In the genomic region with DNA sequence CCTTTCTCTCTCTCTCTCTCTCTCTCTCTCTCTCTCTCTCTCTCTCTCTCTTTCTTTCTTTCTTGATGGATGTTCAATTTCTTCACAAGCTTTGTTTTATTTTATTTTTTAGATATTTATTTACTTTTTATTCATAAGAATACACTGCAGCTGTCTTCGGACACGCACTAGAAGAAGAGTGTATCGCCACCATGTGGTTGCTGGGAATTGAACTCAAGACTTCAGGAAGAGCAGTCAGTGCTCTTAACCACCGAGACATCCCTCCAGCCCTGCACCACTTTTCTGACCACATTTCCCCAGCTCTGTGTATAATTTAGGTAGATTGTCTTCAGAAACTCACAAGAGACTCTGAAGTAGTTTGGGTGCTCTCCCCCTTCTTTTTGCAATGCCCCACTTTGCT, we compare ENCODE assay signal across 10 mouse cellular contexts. TPM values are rescaled to one million over a fixed set of nuclear protein-coding genes. Genes with fewer than 3 reads are reported as not detected.
A peak's percentile ranks its signal among the peaks of the same experiment; 100 is the strongest.
DNase-seq lines count a peak whose midpoint lies in the region; ATAC-seq and TF ChIP-seq lines count a peak whose summit lies in the region.
"Had no signal": no experiment of that assay in that cellular context is flagged by ENCODE, and none has a peak within 500 bp of the region (broad histone marks: within the 10 kb centered on the region; RNA-seq: fewer than 3 reads in every experiment).

No protein-coding gene starts in this region.

- H3K36me3 ChIP-seq in intestine, embryonic 16.5 days (ENCODE audit: control insufficient read depth, insufficient read depth, low read length), result no peaks in the 10 kb centered on the region
- H3K36me3 ChIP-seq in intestine, embryonic 15.5 days, result no peaks in the 10 kb centered on the region
- no peaks in the 10 kb centered on the region for H3K36me3 ChIP-seq in CH12.LX (replicated peaks in 1 of 2; ENCODE audit: control insufficient read depth in 1 of 2, insufficient read depth in 1 of 2, low read length in 1 of 2)
- no peaks in the 10 kb centered on the region for H3K36me3 ChIP-seq in liver, embryonic 12.5 days
- H3K36me3 ChIP-seq: lung, embryonic 15.5 days had no signal

- no peak overlapping the region for H3K27ac ChIP-seq in cerebellum, adult 2 months (ENCODE audit: insufficient read depth, low read length)
- H3K27ac ChIP-seq in intestine, embryonic 16.5 days (ENCODE audit: low read length), result peak overlapping the region; percentile 23; the same call in 1 of the 2 replicates
- no peak overlapping the region for H3K27ac ChIP-seq in intestine, embryonic 15.5 days
- no peak overlapping the region for H3K27ac ChIP-seq in CH12.LX (ENCODE audit: insufficient read depth, low read depth)
- H3K27ac ChIP-seq in liver, embryonic 12.5 days, result peak overlapping the region; percentile 49; the same call in 1 of the 2 replicates

- no peaks in the 10 kb centered on the region for H3K79me2 ChIP-seq in CH12.LX (replicated peaks; ENCODE audit: control insufficient read depth, extremely low read depth, insufficient read depth, poor library complexity, severe bottlenecking)

- TF ChIP-seq CTCF in cerebellum, adult 2 months (IDR thresholded peaks at IDR 0.05; ENCODE audit: borderline replicate concordance, insufficient read depth, low read depth, low read length), result peak; percentile 18; the same call in 1 of the 2 replicates
- TF ChIP-seq CTCF in CH12.LX (conservative IDR thresholded peaks at IDR 0.05 in 1 of 2, IDR thresholded peaks at IDR 0.05 in 1 of 2; ENCODE audit: low read depth in 2 of 2, low read length in 2 of 2), result peak in 1 of 2 experiments; percentile 64; a peak in 2 of 4 replicates

- no peaks in the 10 kb centered on the region for H3K27me3 ChIP-seq in cerebellum, adult 2 months (ENCODE audit: control insufficient read depth, insufficient read depth, low read length)
- no peaks in the 10 kb centered on the region for H3K27me3 ChIP-seq in intestine, embryonic 16.5 days (replicated peaks; ENCODE audit: control insufficient read depth, insufficient read depth, low read length)
- no peaks in the 10 kb centered on the region for H3K27me3 ChIP-seq in intestine, embryonic 15.5 days (replicated peaks)
- no peaks in the 10 kb centered on the region for H3K27me3 ChIP-seq in CH12.LX (replicated peaks)
- no peaks in the 10 kb centered on the region for H3K27me3 ChIP-seq in liver, embryonic 12.5 days (replicated peaks)
- H3K27me3 ChIP-seq: lung, embryonic 15.5 days had no signal

- DNase-seq in cerebellum, adult 2 months, result peak; percentile 25 to 32
- no peak for DNase-seq in cerebellum, postnatal 4 days (ENCODE audit: low spot score in 2 of 2)
- DNase-seq in CH12.LX (ENCODE audit: extremely low read depth), result no peak
- DNase-seq in ovary, postnatal 14 days (ENCODE audit: low spot score), result no peak
- DNase-seq in right cerebral cortex, postnatal 4 days, result no peak
- DNase-seq: gastrocnemius, postnatal 36 days had no signal

- H3K9me3 ChIP-seq in intestine, embryonic 16.5 days (ENCODE audit: control insufficient read depth, low read length), result no peaks in the 10 kb centered on the region
- H3K9me3 ChIP-seq in intestine, embryonic 15.5 days, result no peaks in the 10 kb centered on the region
- no peaks in the 10 kb centered on the region for H3K9me3 ChIP-seq in CH12.LX (replicated peaks; ENCODE audit: low read length)
- H3K9me3 ChIP-seq in liver, embryonic 12.5 days (replicated peaks), result no peaks in the 10 kb centered on the region
- H3K9me3 ChIP-seq: lung, embryonic 15.5 days had no signal

- no peak for ATAC-seq in intestine, embryonic 16.5 days
- no peak for ATAC-seq in intestine, embryonic 15.5 days
- ATAC-seq in liver, embryonic 12.5 days, result no peak

- dilution Hi-C loops in CH12.LX (cut with MboI; ENCODE audit: extremely low pct_ligation_motif_present, extremely low pct_unique_long_range_greater_than_20kb, low sequenced_read_pairs), result no loop called here

- no peak overlapping the region for H3K4me2 ChIP-seq in intestine, embryonic 16.5 days (ENCODE audit: low read depth, low read length)
- no peak overlapping the region for H3K4me2 ChIP-seq in intestine, embryonic 15.5 days (replicated peaks)
- H3K4me2 ChIP-seq in CH12.LX (ENCODE audit: insufficient read depth, low read depth, poor library complexity, severe bottlenecking), result no peak overlapping the region
- no peak overlapping the region for H3K4me2 ChIP-seq in liver, embryonic 12.5 days
- H3K4me2 ChIP-seq: lung, embryonic 15.5 days had no signal

- in situ Hi-C loops in CH12.LX (cut with MboI; ENCODE audit: low pct_ligation_motif_present, low pct_unique_long_range_greater_than_20kb, low sequenced_read_pairs), result no loop called here

- TF ChIP-seq RAD21 in CH12.LX (IDR thresholded peaks at IDR 0.05; ENCODE audit: low read depth, low read length), result peak; percentile 64

- no peak overlapping the region for H3K4me3 ChIP-seq in cerebellum, adult 2 months (replicated peaks; ENCODE audit: insufficient read depth, low read depth, low read length)
- no peak overlapping the region for H3K4me3 ChIP-seq in intestine, embryonic 16.5 days (ENCODE audit: low read length)
- H3K4me3 ChIP-seq in intestine, embryonic 15.5 days (replicated peaks), result no peak overlapping the region
- no peak overlapping the region for H3K4me3 ChIP-seq in CH12.LX (replicated peaks in 1 of 3; ENCODE audit: low read depth in 2 of 3, low read length in 2 of 3, poor library complexity in 1 of 3)
- H3K4me3 ChIP-seq in liver, embryonic 12.5 days, result no peak overlapping the region
- H3K4me3 ChIP-seq: lung, embryonic 15.5 days had no signal

- no peak overlapping the region for H3K9ac ChIP-seq in intestine, embryonic 16.5 days (ENCODE audit: low read depth, low read length)
- H3K9ac ChIP-seq in intestine, embryonic 15.5 days, result no peak overlapping the region
- no peak overlapping the region for H3K9ac ChIP-seq in CH12.LX (ENCODE audit: insufficient read depth, low read depth)
- H3K9ac ChIP-seq in liver, embryonic 12.5 days, result no peak overlapping the region
- H3K9ac ChIP-seq: lung, embryonic 15.5 days had no signal

- no peak for TF ChIP-seq EP300 in CH12.LX (IDR thresholded peaks at IDR 0.05; ENCODE audit: low read length)

- H3K4me1 ChIP-seq in cerebellum, adult 2 months (ENCODE audit: control insufficient read depth, insufficient read depth, low read length), result peaks cover 7% of the 10 kb centered on the region; the same call in 1 of the 2 replicates
- peaks cover 6% of the 10 kb centered on the region; the same call in 1 of the 2 replicates for H3K4me1 ChIP-seq in intestine, embryonic 16.5 days (ENCODE audit: control insufficient read depth, insufficient read depth, low read length)
- no peaks in the 10 kb centered on the region for H3K4me1 ChIP-seq in intestine, embryonic 15.5 days (replicated peaks)
- peaks cover 0 to 15% of the 10 kb centered on the region in 2 experiments; a peak in 2 of 4 replicates for H3K4me1 ChIP-seq in CH12.LX (ENCODE audit: control insufficient read depth in 1 of 2, insufficient read depth in 2 of 2)
- H3K4me1 ChIP-seq in liver, embryonic 12.5 days, result peaks cover 22% of the 10 kb centered on the region
- H3K4me1 ChIP-seq: lung, embryonic 15.5 days had no signal

- TF ChIP-seq POLR2A in cerebellum, adult 2 months (IDR thresholded peaks at IDR 0.05; ENCODE audit: borderline replicate concordance, insufficient read depth, low read length), result no peak
- no peak for TF ChIP-seq POLR2A in CH12.LX (IDR thresholded peaks at IDR 0.05; ENCODE audit: low read depth, low read length)

- WGBS in cerebellum, adult 2 months, result 55% methylated on average over 4 of the region's 4 CpGs
- WGBS in intestine, embryonic 16.5 days, result 61% methylated on average over 4 of the region's 4 CpGs
- 65% methylated on average over 4 of the region's 4 CpGs for WGBS in intestine, embryonic 15.5 days
- 49% methylated on average over 4 of the region's 4 CpGs for WGBS in liver, embryonic 12.5 days (ENCODE audit: insufficient replicate concordance)

TF ChIP-seq in CH12.LX, 34 proteins besides CTCF, POLR2A, EP300 and RAD21:
- TF ChIP-seq SMC3 (IDR thresholded peaks at IDR 0.05; ENCODE audit: low read depth, low read length) (peak; percentile 66), GABPA (IDR thresholded peaks at IDR 0.05; ENCODE audit: insufficient replicate concordance, low read depth, low read length) (no peak), JUN (IDR thresholded peaks at IDR 0.05; ENCODE audit: insufficient read depth, low read depth, low read length) (no peak)

RNA-seq across cellular contexts. Expression of gene Rab11a, which starts 36.4 kb away (rescaled TPM):
- polyA plus RNA-seq in cerebellum, adult 2 months (2012; rRNA removed), result 255 and 259 TPM in 2 replicates
- 645 and 812 TPM in 2 replicates for polyA plus RNA-seq in intestine, embryonic 16.5 days (2015; fragmentation: Nextera tagmentation; extraction: Ambion mirVana)
- polyA plus RNA-seq in intestine, embryonic 15.5 days (2015; fragmentation: Nextera tagmentation; extraction: Ambion mirVana), result 512 and 519 TPM in 2 replicates
- 86.0 and 109 TPM in 2 replicates for total RNA-seq in CH12.LX (2012; rRNA removed)
- 168 TPM in 2 replicates for total RNA-seq in CH12.LX (2014; rRNA removed)
- polyA plus RNA-seq in CH12.LX (2012; ENCODE audit: insufficient read length, low read depth), result 189 and 193 TPM in 2 replicates
- polyA plus RNA-seq in liver, embryonic 12.5 days (2016; fragmentation: Nextera tagmentation; extraction: Ambion mirVana), result 240 and 248 TPM in 2 replicates

RNA-seq across cellular contexts. Expression of gene Dennd4a, which starts 37.2 kb away (rescaled TPM):
- polyA plus RNA-seq in cerebellum, adult 2 months (2012; rRNA removed), result 34.6 and 34.9 TPM in 2 replicates
- 3.9 TPM in 2 replicates for polyA plus RNA-seq in intestine, embryonic 16.5 days (2015; fragmentation: Nextera tagmentation; extraction: Ambion mirVana)
- polyA plus RNA-seq in intestine, embryonic 15.5 days (2015; fragmentation: Nextera tagmentation; extraction: Ambion mirVana), result 4.4 and 6.3 TPM in 2 replicates
- 24.0 and 37.1 TPM in 2 replicates for total RNA-seq in CH12.LX (2012; rRNA removed)
- 18.3 and 22.6 TPM in 2 replicates for total RNA-seq in CH12.LX (2014; rRNA removed)
- 35.8 and 41.1 TPM in 2 replicates for polyA plus RNA-seq in CH12.LX (2012; ENCODE audit: insufficient read length, low read depth)
- polyA plus RNA-seq in liver, embryonic 12.5 days (2016; fragmentation: Nextera tagmentation; extraction: Ambion mirVana), result 32.6 and 32.7 TPM in 2 replicates

Comparison
In these comparisons a context has a peak if more than half of its experiments do, and no peak if none do; other contexts are left out.
1. DNase-seq: peak in cerebellum, adult 2 months (2 of 2); none in cerebellum, postnatal 4 days (0 of 2), CH12.LX (single experiment), ovary, postnatal 14 days (single experiment) and right cerebral cortex, postnatal 4 days (single experiment).
2. H3K27ac ChIP-seq: peak in intestine, embryonic 16.5 days (single experiment) and liver, embryonic 12.5 days (single experiment); none in cerebellum, adult 2 months (single experiment), intestine, embryonic 15.5 days (single experiment) and CH12.LX (single experiment).